Mouse (Mus musculus) gastrocnemius, adult 8-10 months (tissue): ENCODE results near the gene Glp2r. TPM values are rescaled to one million over a fixed set of nuclear protein-coding genes. Genes with fewer than 3 reads are reported as not detected.

ENCODE experiments used
- DNase-seq, 2 experiments: peaks; one replicate each; pipeline ENCODE4 v3.0.0; 2022; ENCODE audit warnings: low spot score in 2 of 2
- total RNA-seq, 4 experiments: library from RNA; stranded (reverse); gene quantifications; 2 replicates each; pipeline ENCODE4 v1.2.4; 2022

Glp2r gene
- total RNA-seq, 4 experiments from 2014 or later: 0.16 to 0.58 (median 0.46) TPM; not detected in 1

- DNase-seq: no peak
These were observed 133.9 kb downstream of the Glp2r start for GRCm38 (mm10) chr11:67636905-67637586.

- DNase-seq: no peak
These were observed 134.8 kb downstream of the Glp2r start for GRCm38 (mm10) chr11:67636201-67636600.

- DNase-seq: no peak
These were observed 137.2 kb downstream of the Glp2r start for GRCm38 (mm10) chr11:67633620-67634229.

- DNase-seq: no peak
These were observed 138.0 kb downstream of the Glp2r start for GRCm38 (mm10) chr11:67632906-67633305.

- no peak for DNase-seq
These were observed 142.4 kb downstream of the Glp2r start for GRCm38 (mm10) chr11:67628522-67628921.

GRCm38 (mm10) chr11:67627179-67627578, 143.8 kb downstream of the Glp2r start:
- DNase-seq: no peak

GRCm38 (mm10) chr11:67622340-67622739, 148.6 kb downstream of the Glp2r start:
- DNase-seq: no peak

- no peak for DNase-seq
These were observed 154.3 kb downstream of the Glp2r start for GRCm38 (mm10) chr11:67616557-67617239.

- DNase-seq: no peak
These were observed 158.7 kb downstream of the Glp2r start for GRCm38 (mm10) chr11:67612158-67612839.

Other genes starting within 250 kb of the Glp2r start
- gene Rcvrn, start 75.8 kb downstream of the Glp2r start, total RNA-seq: under 1 TPM in 1 of 4 experiments, not detected in 3; 0.24 TPM
- not detected for gene Gsg1l2, start 3.5 kb upstream of the Glp2r start, total RNA-seq
- 100 to 1,000 TPM; 266 to 400 (median 349) TPM for gene Dhrs7c, start 27.0 kb upstream of the Glp2r start, total RNA-seq
- gene Usp43, start 151.0 kb upstream of the Glp2r start, total RNA-seq: under 1 TPM; 0.22 to 0.51 (median 0.29) TPM
- 1 to 10 TPM; 1.7 to 7.2 (median 5.0) TPM for gene Cfap52, start 194.5 kb upstream of the Glp2r start, total RNA-seq
- 10 to 100 TPM; 21.5 to 27.4 (median 22.6) TPM for gene Stx8, start 195.0 kb upstream of the Glp2r start, total RNA-seq